16 mouse cellular contexts compared by ENCODE assay signal in genomic region chr8:112482041-112482440, GRCm38 (mm10).
"Had no signal": no experiment of that assay in that cellular context is flagged by ENCODE, and none has a peak within 500 bp of the region (broad histone marks: within the 10 kb centered on the region; RNA-seq: fewer than 3 reads in every experiment).

No protein-coding gene starts in this region.

- DNase-seq: lung, embryonic 14.5 days; lung, postnatal 10 days; lung, postnatal 4 days; midbrain, embryonic 14.5 days; right cerebral cortex, postnatal 14 days; thymus, adult 2 months; thymus, postnatal 25 days; thymus, postnatal 4 days had no signal

- H3K27ac ChIP-seq: midbrain, embryonic 10.5 days; midbrain, embryonic 12.5 days; neural tube, embryonic 13.5 days; neural tube, embryonic 15.5 days; stomach, embryonic 15.5 days; stomach, postnatal 0 days had no signal

- H3K27me3 ChIP-seq: midbrain, embryonic 12.5 days; neural tube, embryonic 13.5 days; neural tube, embryonic 15.5 days; stomach, embryonic 15.5 days had no signal

- H3K9ac ChIP-seq: lung, embryonic 14.5 days; midbrain, embryonic 12.5 days; neural tube, embryonic 13.5 days; neural tube, embryonic 15.5 days; stomach, embryonic 15.5 days had no signal

- H3K9me3 ChIP-seq: neural tube, embryonic 15.5 days; stomach, embryonic 15.5 days had no signal

- ATAC-seq: midbrain, embryonic 16.5 days had no signal

- H3K4me1 ChIP-seq: midbrain, embryonic 10.5 days; midbrain, embryonic 12.5 days; neural tube, embryonic 13.5 days; stomach, embryonic 15.5 days had no signal

- H3K4me3 ChIP-seq: midbrain, embryonic 10.5 days; midbrain, embryonic 12.5 days; myocyte; neural tube, embryonic 13.5 days; neural tube, embryonic 15.5 days; stomach, embryonic 15.5 days had no signal

- H3K36me3 ChIP-seq: midbrain, embryonic 10.5 days; midbrain, embryonic 12.5 days; neural tube, embryonic 13.5 days; neural tube, embryonic 15.5 days; stomach, embryonic 15.5 days had no signal

- H3K4me2 ChIP-seq: lung, embryonic 14.5 days; midbrain, embryonic 12.5 days; neural tube, embryonic 13.5 days; neural tube, embryonic 15.5 days; stomach, embryonic 15.5 days had no signal
